Mouse (Mus musculus) liver, embryonic 14.5 days (tissue): ENCODE data around the gene Actn1.

ENCODE experiments used
- CTCF ChIP-seq: IDR thresholded peaks from 2 replicates; pipeline ENCODE4 v1.5.1; 2016; ENCODE audit warnings: antibody characterized with exemption, low read depth, control low read depth
- EP300 ChIP-seq: IDR thresholded peaks from 2 replicates; pipeline ENCODE4 v1.6.1; 2016; ENCODE audit warnings: antibody characterized with exemption, low read depth

DNA sequence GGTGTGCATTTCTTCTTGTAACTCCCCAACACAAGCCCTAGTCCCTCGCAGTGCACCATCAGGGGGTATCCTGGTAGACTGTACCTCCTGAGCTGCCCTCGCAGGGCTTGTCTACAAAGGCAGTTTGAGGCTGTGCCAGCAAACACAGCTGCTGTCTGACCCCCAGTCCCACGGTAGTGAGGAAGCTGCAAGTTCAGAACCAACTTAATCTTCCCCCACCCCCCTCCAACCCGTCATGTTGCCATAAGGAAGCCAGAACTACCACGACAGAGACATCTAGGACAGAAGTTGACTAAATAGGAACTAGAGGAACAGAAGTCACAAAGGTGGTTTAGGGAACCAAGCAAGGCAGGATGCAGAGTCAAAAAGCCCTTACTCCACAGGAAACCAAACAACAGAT lies 28.9 kb downstream of the Actn1 start:
- no peak for TF ChIP-seq EP300
- TF ChIP-seq CTCF = no peak
